Mouse (Mus musculus) brain, embryonic 14.5 days (tissue): ENCODE data around the gene Rps6ka5. TPM values are rescaled to one million over a fixed set of nuclear protein-coding genes. Genes with fewer than 3 reads are reported as not detected.

Experiments used
- DNase-seq: peaks from one replicate; pipeline ENCODE4 v3.0.0-alpha.2; 2011; ENCODE audit warnings: low read depth
- CTCF ChIP-seq: fragments of 200-500 bp; IDR thresholded peaks from 2 replicates; pipeline ENCODE4 v1.5.1; 2012; ENCODE audit warnings: inconsistent platforms, mild to moderate bottlenecking, moderate library complexity, borderline replicate concordance; ENCODE audit not compliant: insufficient read depth, insufficient read length; ENCODE audit errors: extremely low read depth
- POLR2A ChIP-seq: fragments of 200-500 bp; IDR thresholded peaks from 2 replicates; pipeline ENCODE4 v1.6.1; 2012; ENCODE audit warnings: mild to moderate bottlenecking, inconsistent platforms, borderline replicate concordance; ENCODE audit not compliant: poor library complexity, insufficient read depth, insufficient read length, severe bottlenecking; ENCODE audit errors: extremely low read depth
- polyA plus RNA-seq: library from polyadenylated mRNA; depleted of rRNA; stranded (reverse); fragments of >200 nt; gene quantifications from 2 replicates; pipeline ENCODE4 v1.2.3, GENCODE M21; 2012

Gene Rps6ka5
- polyA plus RNA-seq, 1 experiment = 9.7 TPM

DNA sequence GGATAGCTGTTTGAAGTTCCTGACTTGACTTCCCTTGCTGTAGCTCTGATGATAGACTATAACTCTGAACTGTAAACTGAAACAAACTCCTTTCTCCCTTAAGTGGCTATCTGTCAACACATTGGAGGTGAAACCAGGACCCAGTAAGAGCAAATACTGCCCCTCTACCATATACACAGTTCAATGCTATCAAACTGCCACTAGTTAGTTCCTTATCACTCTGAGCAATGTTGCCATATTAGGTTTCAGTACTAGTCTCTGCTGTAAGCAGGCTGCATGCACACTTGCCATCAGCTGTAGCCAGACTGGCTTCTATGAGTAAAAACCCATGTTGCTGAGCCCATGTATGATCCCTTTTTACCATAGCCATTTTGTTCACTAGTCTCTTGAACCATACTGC lies 38.6 kb downstream of the Rps6ka5 start:
- TF ChIP-seq CTCF = no peak
- TF ChIP-seq POLR2A = no peak
- DNase-seq = no peak

DNA sequence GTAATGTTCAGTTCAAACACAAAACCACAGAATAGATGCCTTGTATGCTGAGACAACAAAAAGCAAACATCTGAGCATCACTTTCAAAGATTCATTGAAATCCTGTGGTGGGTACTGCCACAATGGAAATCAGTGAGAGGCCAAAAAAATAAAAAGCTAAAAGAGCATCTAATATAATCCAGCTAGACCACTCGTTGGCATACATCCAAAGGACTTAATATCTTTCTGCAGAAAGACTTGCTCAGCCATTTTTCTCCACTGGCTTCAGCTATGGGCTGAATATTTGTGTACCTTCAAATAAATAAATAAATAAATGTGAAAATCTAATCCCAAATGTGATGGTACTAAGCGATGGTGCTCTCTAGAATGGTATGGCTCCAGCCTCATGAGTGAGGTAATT lies 39.8 kb downstream of the Rps6ka5 start:
- DNase-seq = peak; percentile 37
- no peak for TF ChIP-seq POLR2A
- TF ChIP-seq CTCF = no peak

DNA sequence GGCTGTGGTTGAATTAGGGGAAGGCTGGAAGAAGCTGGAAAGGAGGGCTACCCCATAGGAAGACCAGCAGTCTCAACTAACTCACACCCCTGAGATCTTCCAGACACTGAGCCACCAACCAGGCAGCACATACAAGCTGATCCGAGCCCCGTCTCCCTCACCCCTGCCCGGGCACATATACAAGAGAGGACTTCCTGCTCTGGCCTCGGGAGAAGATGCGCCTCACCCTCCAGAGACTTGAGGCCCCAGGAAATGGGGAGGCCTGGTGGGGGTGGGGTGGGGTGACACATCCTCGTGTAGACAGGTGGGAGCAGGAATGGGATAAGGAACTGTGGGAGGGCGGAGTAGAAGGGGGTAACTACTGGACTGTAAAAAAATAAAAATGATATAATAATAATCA lies 45.0 kb downstream of the Rps6ka5 start:
- no peak for DNase-seq

GRCm38 (mm10) chr12:100681241-100681640 lies 45.5 kb downstream of the Rps6ka5 start:
- TF ChIP-seq CTCF = no peak
- no peak for DNase-seq

More for the DNA sequence above, 45.0 kb downstream of the Rps6ka5 start:
- no peak for TF ChIP-seq POLR2A
- no peak for TF ChIP-seq CTCF

DNA sequence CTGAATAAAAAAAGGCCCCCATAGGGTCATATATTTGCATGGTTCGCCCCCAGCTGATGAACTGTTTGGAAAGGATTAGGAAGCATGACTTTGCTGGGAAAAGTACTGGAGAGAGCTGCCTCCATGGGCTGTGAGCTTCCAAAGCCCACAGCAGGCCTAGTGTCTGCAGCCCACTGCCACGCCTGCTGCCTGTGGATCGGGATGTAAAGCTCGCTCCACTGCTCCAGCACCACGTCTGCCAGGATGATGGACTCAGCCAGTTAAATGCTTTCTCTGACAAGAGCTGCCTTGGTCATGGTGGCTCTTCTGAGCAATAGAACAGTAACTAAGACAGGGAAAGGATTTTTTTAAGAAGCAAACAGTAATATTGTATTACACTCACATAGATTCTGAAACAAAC lies 46.1 kb downstream of the Rps6ka5 start:
- TF ChIP-seq POLR2A = no peak
- TF ChIP-seq CTCF = no peak
- no peak for DNase-seq

GRCm38 (mm10) chr12:100670647-100671199 lies 56.1 kb downstream of the Rps6ka5 start:
- TF ChIP-seq CTCF (no peak), POLR2A (no peak)
- DNase-seq = no peak

DNA sequence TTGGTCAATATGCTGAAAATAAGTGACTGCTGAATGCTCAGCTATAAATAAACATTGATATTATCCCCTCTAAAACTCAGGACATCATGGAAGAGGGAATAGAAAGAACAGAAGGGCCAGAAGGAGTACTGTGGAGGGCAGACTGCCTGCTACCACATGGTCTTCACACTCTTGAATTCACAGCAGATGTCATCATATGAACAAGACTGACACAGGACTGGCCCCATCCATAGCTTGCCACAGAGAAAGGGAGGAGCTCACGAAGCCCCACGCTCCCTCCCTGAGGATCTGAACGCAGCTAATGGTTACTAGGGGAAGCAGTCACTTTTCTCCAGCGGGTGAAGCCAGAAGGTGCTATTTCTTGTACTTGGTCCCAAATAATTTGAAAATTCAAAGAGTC lies 61.5 kb downstream of the Rps6ka5 start:
- no peak for TF ChIP-seq CTCF
- no peak for TF ChIP-seq POLR2A
- DNase-seq = peak; percentile 83

DNA sequence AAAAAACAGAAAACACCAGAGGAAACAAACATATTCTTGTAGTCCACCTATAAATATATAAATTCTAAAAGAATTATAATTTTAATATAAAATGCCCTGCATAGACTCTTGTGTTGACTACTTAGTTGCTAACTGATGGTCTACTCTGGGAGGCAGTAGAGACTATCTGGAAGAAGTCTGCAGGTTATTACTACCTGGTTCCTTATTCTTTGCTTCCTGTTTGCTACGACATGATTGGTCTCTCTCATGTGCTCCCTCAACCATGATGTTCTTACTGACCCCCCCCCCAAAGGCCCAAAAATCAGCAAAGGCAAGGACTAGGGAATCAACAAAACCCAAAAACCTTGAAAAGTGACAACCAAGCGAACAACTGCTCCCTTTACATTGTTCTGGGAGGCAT lies 66.7 kb downstream of the Rps6ka5 start:
- TF ChIP-seq CTCF (no peak), POLR2A (no peak)

GRCm38 (mm10) chr12:100655972-100656371 lies 70.8 kb downstream of the Rps6ka5 start:
- DNase-seq = no peak
- no peak for TF ChIP-seq POLR2A
- TF ChIP-seq CTCF = no peak

More for the DNA sequence above, 66.7 kb downstream of the Rps6ka5 start:
- no peak for DNase-seq

GRCm38 (mm10) chr12:100641936-100642335 lies 84.8 kb downstream of the Rps6ka5 start:
- TF ChIP-seq POLR2A (no peak), CTCF (no peak)

GRCm38 (mm10) chr12:100640726-100641125 lies 86.1 kb downstream of the Rps6ka5 start:
- DNase-seq = no peak
- TF ChIP-seq CTCF (no peak), POLR2A (no peak)

More at GRCm38 (mm10) chr12:100641936-100642335, 84.8 kb downstream of the Rps6ka5 start:
- DNase-seq = no peak

- TF ChIP-seq CTCF = peak; percentile 30; the same call in 1 of the 2 replicates
- TF ChIP-seq POLR2A = no peak
- DNase-seq = peak; percentile 56
These were observed 87.1 kb downstream of the Rps6ka5 start for GRCm38 (mm10) chr12:100639680-100640079.

GRCm38 (mm10) chr12:100637886-100638285 lies 88.9 kb downstream of the Rps6ka5 start:
- TF ChIP-seq POLR2A (no peak), CTCF (no peak)

GRCm38 (mm10) chr12:100636733-100637132 lies 90.0 kb downstream of the Rps6ka5 start:
- DNase-seq = peak; percentile 27
- TF ChIP-seq POLR2A = no peak
- TF ChIP-seq CTCF = no peak

More at GRCm38 (mm10) chr12:100637886-100638285, 88.9 kb downstream of the Rps6ka5 start:
- no peak for DNase-seq
